Mouse (Mus musculus) MEL (cell line): ENCODE data around the gene Lrp10. TPM values are rescaled to one million over a fixed set of nuclear protein-coding genes. Genes with fewer than 3 reads are reported as not detected.

Source experiments
- DNase-seq: peaks from one replicate; pipeline ENCODE4 v3.0.0; 2011; ENCODE audit warnings: low read depth, low spot score
- H3K27ac ChIP-seq: 2 replicates; pipeline ENCODE4 v1.5.1; 2012; ENCODE audit warnings: low read depth, mild to moderate bottlenecking, control low read depth, low read length, moderate library complexity; ENCODE audit not compliant: control insufficient read depth
- H3K27me3 ChIP-seq, 2 experiments: fragments of 150-350 bp in 1 of 2; sonication (generic) in 1 of 2; 2 replicates each; pipeline ENCODE4 v1.6.1; 2012; ENCODE audit warnings: low read length in 2 of 2, mild to moderate bottlenecking in 2 of 2, improper control_type of control experiment in 1 of 2, moderate library complexity in 1 of 2; ENCODE audit not compliant: insufficient read depth in 2 of 2, control insufficient read depth in 1 of 2
- H3K36me3 ChIP-seq, 2 experiments: 2 replicates each; pipeline ENCODE4 v1.6.1; 2012 to 2014; ENCODE audit warnings: low read length in 2 of 2, improper control_type of control experiment in 1 of 2, inconsistent platforms in 1 of 2, mild to moderate bottlenecking in 1 of 2; ENCODE audit not compliant: insufficient read depth in 2 of 2, control insufficient read depth in 1 of 2
- H3K4me1 ChIP-seq, 2 experiments: fragments of 150-350 bp in 1 of 2; sonication (generic) in 1 of 2; 2 replicates each; pipeline ENCODE4 v1.6.1; 2012; ENCODE audit warnings: low read length in 2 of 2, improper control_type of control experiment in 1 of 2, mild to moderate bottlenecking in 1 of 2; ENCODE audit not compliant: insufficient read depth in 2 of 2, control insufficient read depth in 1 of 2
- H3K4me3 ChIP-seq, 2 experiments: fragments of 150-350 bp in 1 of 2; sonication (generic) in 1 of 2; 2 replicates each; pipeline ENCODE4 v1.5.1; 2012; ENCODE audit warnings: low read depth in 2 of 2, low read length in 2 of 2, mild to moderate bottlenecking in 2 of 2, moderate library complexity in 2 of 2, control low read depth in 1 of 2, improper control_type of control experiment in 1 of 2; ENCODE audit not compliant: control insufficient read depth in 1 of 2, insufficient read depth in 1 of 2
- H3K79me2 ChIP-seq: 2 replicates; pipeline ENCODE4 v1.6.1; 2012; ENCODE audit warnings: mild to moderate bottlenecking, low read length, moderate library complexity; ENCODE audit not compliant: control insufficient read depth, poor library complexity, insufficient read depth
- H3K9ac ChIP-seq: 2 replicates; pipeline ENCODE4 v1.6.1; 2012; ENCODE audit warnings: low read depth, mild to moderate bottlenecking, control low read depth, low read length, moderate library complexity; ENCODE audit not compliant: control insufficient read depth, poor library complexity, severe bottlenecking
- H3K9me3 ChIP-seq: fragments of 150-350 bp; sonication (generic); replicated peaks from 2 replicates; pipeline ENCODE4 v1.6.1; 2012; ENCODE audit warnings: mild to moderate bottlenecking, low read length, improper control_type of control experiment, moderate library complexity; ENCODE audit not compliant: insufficient read depth
- CHD1 ChIP-seq: IDR thresholded peaks from 2 replicates; pipeline ENCODE4 v1.6.1; 2012; ENCODE audit warnings: low read depth, mild to moderate bottlenecking, inconsistent platforms, low read length, improper control_type of control experiment
- CTCF ChIP-seq, 3 experiments: IDR thresholded peaks in 2 of 3; conservative IDR thresholded peaks in 1 of 3; 2 replicates each; pipeline ENCODE4 v1.5.1; 2011 to 2012; ENCODE audit warnings: low read length in 3 of 3, low read depth in 2 of 3, mild to moderate bottlenecking in 2 of 3, improper control_type of control experiment in 1 of 3, inconsistent platforms in 1 of 3, mixed read lengths in 1 of 3, moderate library complexity in 1 of 3; ENCODE audit not compliant: control insufficient read depth in 1 of 3, insufficient read depth in 1 of 3, poor library complexity in 1 of 3, severe bottlenecking in 1 of 3
- ELF1 ChIP-seq: IDR thresholded peaks from 2 replicates; pipeline ENCODE4 v1.6.1; 2014; ENCODE audit warnings: low read depth, mild to moderate bottlenecking, inconsistent platforms, low read length, improper control_type of control experiment, moderate library complexity
- EP300 ChIP-seq, 2 experiments: IDR thresholded peaks; 2 replicates each; pipeline ENCODE4 v1.6.1; 2011; ENCODE audit warnings: improper control_type of control experiment in 2 of 2, low read length in 2 of 2, low read depth in 1 of 2, mild to moderate bottlenecking in 1 of 2
- ETS1 ChIP-seq: IDR thresholded peaks from 2 replicates; pipeline ENCODE4 v1.6.1; 2012; ENCODE audit warnings: low read depth, mild to moderate bottlenecking, inconsistent platforms, low read length, improper control_type of control experiment, moderate library complexity
- GABPA ChIP-seq: IDR thresholded peaks from 2 replicates; pipeline ENCODE4 v1.6.1; 2012; ENCODE audit warnings: low read depth, mild to moderate bottlenecking, inconsistent platforms, low read length, improper control_type of control experiment, moderate library complexity
- HCFC1 ChIP-seq: IDR thresholded peaks from 2 replicates; pipeline ENCODE4 v1.6.1; 2012; ENCODE audit warnings: low read depth, mild to moderate bottlenecking, inconsistent platforms, low read length, improper control_type of control experiment, moderate library complexity
- JUND ChIP-seq: IDR thresholded peaks from 2 replicates; pipeline ENCODE4 v1.6.1; 2011; ENCODE audit warnings: low read depth, mild to moderate bottlenecking, improper control_type of control experiment, low read length
- MAFK ChIP-seq: IDR thresholded peaks from 2 replicates; pipeline ENCODE4 v1.6.1; 2011; ENCODE audit warnings: low read depth, mild to moderate bottlenecking, low read length, improper control_type of control experiment, borderline replicate concordance
- MAX ChIP-seq: IDR thresholded peaks from 2 replicates; pipeline ENCODE4 v1.6.1; 2011; ENCODE audit warnings: low read length, improper control_type of control experiment
- MEF2A ChIP-seq: IDR thresholded peaks from 2 replicates; pipeline ENCODE4 v1.6.1; 2014; ENCODE audit warnings: low read depth, mild to moderate bottlenecking, inconsistent platforms, low read length, improper control_type of control experiment; ENCODE audit not compliant: poor library complexity, insufficient replicate concordance, severe bottlenecking; ENCODE audit errors: extremely low read depth
- MXI1 ChIP-seq: IDR thresholded peaks from 2 replicates; pipeline ENCODE4 v1.6.1; 2011; ENCODE audit warnings: mild to moderate bottlenecking, low read depth, low read length, improper control_type of control experiment
- MYC ChIP-seq: IDR thresholded peaks from 2 replicates; pipeline ENCODE4 v1.6.1; 2011; ENCODE audit warnings: low read depth, mild to moderate bottlenecking, low read length, improper control_type of control experiment, moderate library complexity
- NRF1 ChIP-seq: IDR thresholded peaks from 2 replicates; pipeline ENCODE4 v1.6.1; 2014; ENCODE audit warnings: low read depth, mild to moderate bottlenecking, inconsistent platforms, low read length, improper control_type of control experiment, moderate library complexity; ENCODE audit not compliant: poor library complexity, insufficient read depth, severe bottlenecking
- POLR2AphosphoS2 ChIP-seq: IDR thresholded peaks from 2 replicates; pipeline ENCODE4 v1.6.1; 2011; ENCODE audit warnings: low read length, improper control_type of control experiment
- POLR2AphosphoS5 ChIP-seq: IDR thresholded peaks from 2 replicates; pipeline ENCODE4 v1.6.1; 2012; ENCODE audit warnings: low read depth, borderline replicate concordance, mild to moderate bottlenecking, inconsistent platforms, low read length, moderate library complexity, mixed read lengths
- RCOR1 ChIP-seq: IDR thresholded peaks from 2 replicates; pipeline ENCODE4 v1.6.1; 2012; ENCODE audit warnings: low read depth, mild to moderate bottlenecking, inconsistent platforms, low read length, improper control_type of control experiment
- SMC3 ChIP-seq: IDR thresholded peaks from 2 replicates; pipeline ENCODE4 v1.6.1; 2011; ENCODE audit warnings: low read depth, low read length, improper control_type of control experiment
- TAL1 ChIP-seq: IDR thresholded peaks from 2 replicates; pipeline ENCODE4 v1.6.1; 2012; ENCODE audit warnings: mild to moderate bottlenecking, inconsistent platforms, low read length, moderate library complexity, mixed read lengths
- TCF12 ChIP-seq: IDR thresholded peaks from 2 replicates; pipeline ENCODE4 v1.6.1; 2014; ENCODE audit warnings: low read depth, mild to moderate bottlenecking, inconsistent platforms, low read length, improper control_type of control experiment, moderate library complexity
- USF1 ChIP-seq: IDR thresholded peaks from 2 replicates; pipeline ENCODE4 v1.6.1; 2014; ENCODE audit warnings: low read depth, mild to moderate bottlenecking, inconsistent platforms, low read length, improper control_type of control experiment, moderate library complexity
- ZC3H11A ChIP-seq: IDR thresholded peaks from 2 replicates; pipeline ENCODE4 v1.6.1; 2012; ENCODE audit warnings: low read depth, mild to moderate bottlenecking, inconsistent platforms, low read length, improper control_type of control experiment
- ZNF384 ChIP-seq: IDR thresholded peaks from 2 replicates; pipeline ENCODE4 v1.6.1; 2012; ENCODE audit warnings: low read depth, mild to moderate bottlenecking, inconsistent platforms, low read length, improper control_type of control experiment
- polyA plus RNA-seq, 2 experiments: library from polyadenylated mRNA; stranded (reverse) in 1 of 2; unstranded in 1 of 2; fragments of >175 nt in 1 of 2; fragments of >200 nt in 1 of 2; gene quantifications; 2 replicates each; pipeline versions ENCODE4 v1.2.1 to v1.2.4; 2012; ENCODE audit warnings: low replicate concordance in 2 of 2, low read depth in 1 of 2; ENCODE audit not compliant: insufficient read length in 2 of 2, insufficient read depth in 1 of 2, missing spikeins in 1 of 2
- total RNA-seq: library from RNA; depleted of rRNA; stranded (reverse); fragments of 300-350 nt; gene quantifications from 2 replicates; pipeline ENCODE4 v1.2.3, GENCODE M21; 2012

Gene Lrp10
- total and polyA plus RNA-seq, 3 experiments: 53.6 to 110 TPM; not detected in 1

GRCm38 (mm10) chr14:54488350-54488749 lies 24.4 kb downstream of the Lrp10 start (continued):
- TF ChIP-seq POLR2AphosphoS5 (no peak), RCOR1 (no peak), JUND (no peak), USF1 (no peak), CHD1 (no peak)

GRCm38 (mm10) chr14:54492345-54493131 lies 28.6 kb downstream of the Lrp10 start:
- DNase-seq: peak; percentile 81
- Histone ChIP-seq H3K36me3 (peaks cover 0 to 7% of the 10 kb centered on the region in 2 experiments; a peak in 2 of 4 replicates), H3K27me3 (no peaks in the 10 kb centered on the region), H3K9me3 (no peaks in the 10 kb centered on the region), H3K9ac (no peak overlapping the region), H3K4me3 (no peak overlapping the region), H3K79me2 (no peaks in the 10 kb centered on the region)
- no peak for TF ChIP-seq USF1
- no peak for TF ChIP-seq POLR2AphosphoS2
- TF ChIP-seq MAX: no peak
- TF ChIP-seq HCFC1: no peak
- no peak for TF ChIP-seq MYC
- no peak for TF ChIP-seq CTCF (IDR thresholded peaks at IDR 0.05 in 2 of 3, conservative IDR thresholded peaks at IDR 0.05 in 1 of 3; ENCODE audit: control insufficient read depth in 1 of 3, insufficient read depth in 1 of 3, low read depth in 2 of 3, low read length in 3 of 3, poor library complexity in 1 of 3, severe bottlenecking in 1 of 3)
- TF ChIP-seq ZNF384: no peak
- no peak for TF ChIP-seq NRF1
- TF ChIP-seq, all 39 proteins: peak for 0
- Histone ChIP-seq H3K4me1 (peaks cover 2 to 10% of the 10 kb centered on the region in 2 experiments), H3K27ac (no peak overlapping the region)

- Histone ChIP-seq H3K4me1 (peaks cover 2 to 7% of the 10 kb centered on the region in 2 experiments), H3K79me2 (no peaks in the 10 kb centered on the region), H3K9ac (no peak overlapping the region), H3K9me3 (no peaks in the 10 kb centered on the region), H3K27me3 (no peaks in the 10 kb centered on the region)
- DNase-seq: no peak
- no peak for TF ChIP-seq ELF1
- TF ChIP-seq SMC3: no peak
- TF ChIP-seq TCF12: no peak
- no peak for TF ChIP-seq POLR2AphosphoS2
- no peak for TF ChIP-seq GABPA
- TF ChIP-seq MXI1: no peak
- TF ChIP-seq MAFK: no peak
- TF ChIP-seq TAL1: no peak
- TF ChIP-seq RCOR1: no peak
- no peak for TF ChIP-seq EP300 (IDR thresholded peaks at IDR 0.05; ENCODE audit: low read depth in 1 of 2, low read length in 2 of 2)
- TF ChIP-seq ZC3H11A: no peak
- TF ChIP-seq MEF2A: no peak
- no peak for TF ChIP-seq ETS1
- TF ChIP-seq, all 39 proteins: peak for 0
- Histone ChIP-seq H3K4me3 (no peak overlapping the region), H3K27ac (no peak overlapping the region), H3K36me3 (peaks cover 0 to 3% of the 10 kb centered on the region in 2 experiments; a peak in 1 of 4 replicates)
Observed at GRCm38 (mm10) chr14:54493236-54493635, 29.3 kb downstream of the Lrp10 start.
